Mouse (Mus musculus) cerebellum, postnatal 4 days (tissue): ENCODE data around the gene Mymx.
A peak's percentile ranks its signal among the peaks of the same experiment; 100 is the strongest.

Source experiments
- DNase-seq, 2 experiments: peaks; one replicate each; pipeline ENCODE4 v3.0.0; 2022; ENCODE audit warnings: low spot score in 2 of 2, mixed read lengths in 1 of 2

The Mymx gene

DNA sequence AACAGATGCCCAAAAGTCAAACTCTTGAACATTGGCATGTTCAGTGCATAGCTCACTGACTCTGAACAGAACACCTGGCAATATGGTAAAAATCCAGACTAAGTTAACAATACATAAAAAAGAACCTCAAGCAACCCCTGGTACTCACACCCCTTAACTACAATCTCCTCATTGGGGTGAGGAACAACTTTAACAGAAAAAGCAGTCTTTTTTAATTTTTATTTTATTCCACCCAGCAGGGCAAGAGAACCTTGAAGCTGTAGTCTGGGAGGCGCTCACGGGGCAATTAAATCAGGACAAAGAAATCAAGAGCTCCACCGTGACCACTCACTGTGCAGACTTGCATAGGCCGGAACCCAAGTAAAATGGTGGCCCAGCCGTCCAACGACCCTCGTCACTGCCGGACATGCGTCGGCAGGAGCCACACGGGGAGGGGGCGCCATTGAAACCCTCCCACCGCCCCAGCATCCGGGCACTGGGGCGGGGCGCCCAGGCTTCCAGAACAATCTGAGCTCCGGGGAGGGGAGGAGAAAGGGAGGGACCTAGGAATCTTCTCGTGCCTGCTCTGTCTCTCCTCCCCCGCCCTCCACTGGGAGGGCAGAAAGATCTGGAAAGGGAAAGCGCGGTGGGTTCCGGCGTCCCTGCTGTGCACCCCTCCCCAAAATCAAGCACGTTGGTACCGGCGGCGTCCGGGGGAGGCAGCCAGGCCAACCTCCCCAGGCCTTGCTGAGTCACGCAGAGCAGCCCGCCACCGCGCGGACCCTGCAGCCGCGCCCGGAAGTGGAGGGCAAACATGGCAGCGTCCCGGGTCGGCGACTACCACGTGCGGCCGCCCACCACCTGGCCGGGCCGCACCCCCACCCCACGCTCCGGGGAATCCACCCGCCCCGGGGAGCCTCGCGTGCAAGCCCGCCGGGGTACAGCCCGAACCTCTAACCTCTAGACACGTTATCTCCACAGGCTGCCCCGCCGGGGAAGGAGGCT, 29.5 kb downstream of the Mymx start:
- peak; percentile 62 to 80 for DNase-seq

DNA sequence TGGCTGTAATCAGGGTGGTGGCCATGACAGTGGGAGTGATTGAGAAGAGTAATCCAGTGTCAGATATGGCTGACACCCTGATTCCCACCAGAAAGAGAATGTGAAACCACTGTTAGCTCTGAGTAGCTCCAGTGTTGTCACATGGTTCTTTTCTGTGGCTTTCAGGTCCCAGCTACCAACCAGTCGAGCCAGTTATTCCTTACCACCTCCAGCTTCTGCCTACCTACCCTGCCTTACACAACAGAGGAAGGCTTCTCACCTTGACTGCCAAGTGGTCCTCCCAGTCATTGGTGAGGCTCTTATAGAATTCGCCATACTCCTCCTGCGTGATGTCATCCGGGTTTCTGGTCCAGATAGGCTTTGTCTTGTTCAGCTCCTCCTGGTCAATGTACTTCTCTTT, 31.9 kb downstream of the Mymx start:
- DNase-seq: no peak

DNA sequence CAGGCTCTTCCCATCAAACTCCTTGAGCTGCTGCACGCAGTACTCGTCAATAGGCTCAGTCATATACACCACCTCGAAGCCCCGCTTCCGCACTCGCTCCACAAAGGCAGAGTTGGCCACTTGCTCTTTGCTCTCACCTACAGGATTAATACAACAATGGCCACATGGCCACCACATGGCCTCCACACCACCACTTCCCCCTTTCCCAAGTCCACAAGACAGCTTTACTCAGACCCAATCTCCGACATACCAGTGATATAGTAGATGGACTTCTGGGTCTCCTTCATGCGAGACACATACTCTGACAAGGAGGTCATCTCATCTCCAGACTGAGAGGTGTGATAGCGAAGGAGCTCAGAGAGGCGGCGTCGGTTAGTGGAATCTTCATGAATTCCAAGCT, 32.9 kb downstream of the Mymx start:
- no peak for DNase-seq

DNA sequence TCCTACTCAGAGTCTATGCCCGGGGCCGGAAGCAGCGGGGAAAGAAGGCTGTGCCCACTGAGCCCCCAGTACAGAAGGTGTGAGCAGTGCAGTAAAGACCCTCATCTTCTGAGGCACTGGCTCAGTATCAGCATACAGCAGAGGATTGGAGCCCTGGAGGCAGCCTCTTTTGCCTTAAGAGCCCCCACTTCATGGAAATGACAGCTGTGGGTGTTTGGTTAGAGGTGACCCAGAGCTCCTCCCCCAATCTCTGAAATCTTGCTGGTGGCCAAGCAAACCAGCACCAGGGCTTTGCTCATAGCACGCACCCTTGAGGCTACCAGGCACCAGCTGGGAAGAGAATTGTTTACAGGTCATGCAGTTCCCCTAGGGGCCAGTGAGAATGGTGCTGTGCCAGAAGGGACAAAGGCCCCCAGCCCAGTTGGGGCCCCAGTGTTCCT, 34.7 kb downstream of the Mymx start:
- DNase-seq: no peak

DNA sequence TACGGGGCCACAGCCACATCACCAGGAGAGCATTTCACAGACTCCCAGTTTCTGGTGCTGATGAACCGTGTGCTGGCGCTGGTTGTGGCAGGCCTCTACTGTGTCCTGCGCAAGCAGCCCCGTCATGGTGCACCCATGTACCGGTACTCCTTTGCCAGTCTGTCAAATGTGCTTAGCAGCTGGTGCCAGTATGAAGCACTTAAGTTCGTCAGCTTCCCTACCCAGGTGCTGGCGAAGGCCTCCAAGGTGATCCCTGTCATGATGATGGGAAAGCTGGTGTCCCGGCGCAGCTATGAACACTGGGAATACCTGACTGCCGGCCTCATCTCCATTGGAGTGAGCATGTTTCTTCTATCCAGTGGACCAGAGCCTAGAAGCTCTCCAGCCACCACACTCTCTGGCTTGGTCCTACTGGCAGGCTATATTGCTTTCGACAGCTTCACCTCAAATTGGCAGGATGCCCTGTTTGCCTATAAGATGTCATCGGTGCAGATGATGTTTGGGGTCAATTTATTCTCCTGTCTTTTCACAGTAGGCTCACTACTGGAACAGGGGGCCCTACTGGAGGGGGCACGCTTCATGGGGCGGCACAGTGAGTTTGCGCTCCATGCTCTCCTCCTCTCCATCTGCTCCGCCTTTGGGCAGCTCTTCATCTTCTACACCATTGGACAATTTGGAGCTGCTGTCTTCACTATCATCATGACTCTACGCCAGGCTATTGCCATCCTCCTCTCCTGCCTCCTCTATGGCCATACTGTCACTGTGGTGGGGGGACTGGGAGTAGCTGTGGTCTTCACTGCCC, 35.3 kb downstream of the Mymx start:
- no peak for DNase-seq

DNA sequence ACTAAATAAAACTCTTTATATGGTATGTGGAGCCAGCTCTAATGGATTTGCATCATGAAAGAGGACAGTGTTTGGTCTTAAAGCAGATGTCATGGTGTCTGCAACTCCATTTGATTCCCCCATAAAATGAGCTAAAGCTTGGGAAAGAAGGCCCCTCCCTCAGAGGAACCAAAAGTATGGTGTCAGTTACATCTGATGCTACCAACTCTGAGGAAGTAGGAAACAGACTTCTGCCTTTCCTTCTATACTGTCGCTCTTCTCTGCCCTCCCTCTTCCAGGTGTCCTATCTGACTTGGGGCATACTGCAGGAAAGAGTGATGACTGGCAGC, 35.9 kb downstream of the Mymx start:
- DNase-seq: no peak

DNA sequence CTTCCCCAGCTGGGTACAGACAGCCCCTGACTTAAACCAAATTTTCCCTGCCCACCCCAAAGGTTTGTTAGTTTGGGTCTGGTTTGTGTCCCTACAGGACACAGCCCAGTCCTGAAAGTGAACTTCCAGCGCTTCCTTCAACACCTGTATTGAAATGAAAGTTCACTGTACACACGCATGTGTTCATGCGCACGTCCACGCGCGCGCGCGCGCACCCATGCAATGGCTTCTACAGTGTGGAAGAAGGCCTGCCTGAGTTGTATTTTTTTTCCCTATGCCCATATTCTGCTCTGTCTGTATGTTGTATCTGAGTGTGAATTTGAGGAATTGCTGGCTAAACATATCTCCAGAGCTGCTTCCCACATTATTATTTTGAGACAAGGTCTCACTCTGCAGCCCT, 36.8 kb downstream of the Mymx start:
- DNase-seq: no peak

DNA sequence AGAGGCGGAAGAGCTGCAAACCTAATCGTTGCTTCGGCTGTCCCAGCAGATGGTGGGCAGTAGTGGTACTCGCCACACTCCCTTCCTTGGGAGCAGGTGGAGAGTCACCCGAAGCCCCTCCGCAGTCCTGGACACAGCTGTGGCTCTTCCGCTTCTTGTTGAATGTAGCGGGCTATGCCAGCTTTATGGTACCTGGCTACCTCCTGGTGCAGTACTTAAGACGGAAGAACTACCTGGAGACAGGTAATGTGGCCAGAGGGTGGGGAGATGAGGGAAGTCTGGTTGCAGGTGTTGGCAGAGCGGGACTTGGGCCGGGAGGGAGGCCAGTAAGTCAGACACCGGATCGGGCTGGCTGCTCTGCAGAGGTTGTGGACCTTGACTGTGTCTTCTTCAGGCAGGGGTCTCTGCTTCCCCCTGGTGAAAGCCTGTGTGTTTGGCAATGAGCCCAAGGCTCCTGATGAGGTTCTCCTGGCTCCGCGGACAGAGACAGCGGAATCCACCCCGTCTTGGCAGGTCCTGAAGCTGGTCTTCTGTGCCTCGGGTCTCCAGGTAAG, 37.3 kb downstream of the Mymx start:
- DNase-seq: no peak

DNA sequence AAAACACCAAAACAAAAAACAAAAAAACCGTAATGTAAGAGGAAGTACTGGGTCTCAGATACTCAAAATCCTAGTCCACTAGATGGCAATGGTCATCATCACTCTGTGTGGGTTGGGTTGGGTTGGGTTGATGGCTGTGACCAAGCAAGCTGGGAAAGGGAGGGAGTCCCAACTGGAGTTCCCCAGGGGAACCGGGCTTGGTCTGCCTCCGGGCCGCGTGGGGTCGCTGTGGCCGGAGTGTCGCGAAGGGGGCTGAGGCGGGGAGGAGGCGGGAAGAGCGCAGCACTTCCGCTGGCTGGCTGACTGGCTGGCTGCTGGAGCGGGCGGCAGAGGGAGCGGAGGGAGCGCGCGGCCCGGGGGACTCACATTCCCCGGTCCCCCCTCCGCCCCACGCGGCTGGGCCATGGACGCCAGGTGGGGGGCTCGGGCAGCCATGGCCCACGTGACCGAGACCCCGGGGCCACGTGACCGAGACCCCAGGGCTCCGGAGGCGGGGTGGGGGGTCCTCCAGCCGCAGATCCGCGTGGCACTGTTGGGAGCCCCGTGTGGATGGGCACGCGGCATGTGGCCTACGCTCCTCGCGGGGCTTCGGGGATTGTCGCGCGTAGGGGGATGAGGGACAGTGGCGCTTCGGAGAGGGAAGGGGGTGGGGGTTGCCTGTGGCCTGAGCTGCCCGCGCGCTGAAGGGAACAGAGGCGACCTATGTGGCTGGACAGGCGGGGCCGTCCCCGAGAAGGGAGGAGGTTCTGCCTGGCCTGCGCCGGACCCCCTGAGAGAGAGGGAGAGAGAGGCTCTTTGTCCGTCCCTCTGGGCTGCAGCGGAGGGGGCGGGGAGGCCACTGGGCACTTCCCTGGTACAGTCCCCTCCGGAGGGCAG, 38.0 kb downstream of the Mymx start, which contains the start of gene Slc35b2:
Gene Slc35b2 (plus strand): TSS at position 220 of the 876 bp plus-strand sequence.
- peak; percentile 91 to 94 for DNase-seq

DNA sequence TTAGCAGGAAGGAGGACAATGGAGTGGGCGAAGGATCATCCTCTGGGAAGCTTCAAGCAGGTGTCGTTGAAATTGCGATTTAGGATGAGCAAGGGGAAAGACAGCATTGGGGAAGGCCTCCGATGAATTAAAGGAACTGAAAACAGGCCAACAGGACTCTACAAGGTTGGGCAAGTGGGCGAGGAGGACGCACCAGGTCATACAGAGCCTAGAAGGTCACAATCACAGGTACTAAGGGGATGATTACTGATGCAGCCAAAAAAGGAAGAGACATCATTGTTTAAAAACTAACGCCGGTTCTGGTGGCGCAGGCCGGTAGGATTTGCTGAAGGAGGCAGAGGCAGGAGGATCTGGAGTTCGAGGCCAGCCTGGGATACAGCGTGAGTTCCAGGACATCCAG, 38.7 kb downstream of the Mymx start:
- DNase-seq: no peak

DNA sequence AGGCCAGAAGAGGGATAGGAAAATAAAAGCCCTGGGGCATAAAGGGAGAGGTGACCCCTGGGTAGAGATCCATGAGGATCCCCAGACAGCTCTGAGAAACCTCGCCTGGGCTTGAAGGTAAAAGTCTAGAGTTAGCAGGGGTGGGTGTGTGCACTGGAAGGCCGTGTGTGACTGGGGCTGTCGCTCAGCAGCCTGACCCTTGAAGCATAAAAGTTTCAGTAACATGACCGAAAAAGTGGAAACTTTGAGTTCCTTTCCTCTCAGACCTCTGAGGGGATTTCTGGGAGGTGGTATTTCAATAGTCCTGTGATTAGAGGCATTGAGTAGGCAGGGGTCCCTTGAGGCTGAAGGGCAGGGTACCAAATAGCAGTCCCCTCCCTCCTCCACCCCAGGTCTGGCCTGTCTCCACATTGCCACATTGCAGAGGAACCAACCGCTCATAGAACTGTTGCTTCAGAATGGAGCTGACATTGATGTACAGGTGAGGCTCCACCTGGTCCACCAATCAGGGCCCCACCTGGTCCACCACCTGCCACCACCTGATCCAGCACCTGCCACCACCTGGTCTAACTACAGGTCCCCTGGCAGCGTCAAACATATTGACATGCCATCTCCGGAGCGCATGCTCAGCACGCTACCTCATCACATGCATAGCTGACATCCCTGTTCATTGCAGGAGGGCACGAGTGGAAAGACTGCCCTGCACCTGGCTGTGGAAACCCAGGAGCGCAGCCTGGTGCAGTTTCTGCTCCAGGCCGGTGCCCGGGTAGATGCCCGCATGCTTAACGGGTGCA, 42.0 kb downstream of the Mymx start:
- DNase-seq: no peak

DNA sequence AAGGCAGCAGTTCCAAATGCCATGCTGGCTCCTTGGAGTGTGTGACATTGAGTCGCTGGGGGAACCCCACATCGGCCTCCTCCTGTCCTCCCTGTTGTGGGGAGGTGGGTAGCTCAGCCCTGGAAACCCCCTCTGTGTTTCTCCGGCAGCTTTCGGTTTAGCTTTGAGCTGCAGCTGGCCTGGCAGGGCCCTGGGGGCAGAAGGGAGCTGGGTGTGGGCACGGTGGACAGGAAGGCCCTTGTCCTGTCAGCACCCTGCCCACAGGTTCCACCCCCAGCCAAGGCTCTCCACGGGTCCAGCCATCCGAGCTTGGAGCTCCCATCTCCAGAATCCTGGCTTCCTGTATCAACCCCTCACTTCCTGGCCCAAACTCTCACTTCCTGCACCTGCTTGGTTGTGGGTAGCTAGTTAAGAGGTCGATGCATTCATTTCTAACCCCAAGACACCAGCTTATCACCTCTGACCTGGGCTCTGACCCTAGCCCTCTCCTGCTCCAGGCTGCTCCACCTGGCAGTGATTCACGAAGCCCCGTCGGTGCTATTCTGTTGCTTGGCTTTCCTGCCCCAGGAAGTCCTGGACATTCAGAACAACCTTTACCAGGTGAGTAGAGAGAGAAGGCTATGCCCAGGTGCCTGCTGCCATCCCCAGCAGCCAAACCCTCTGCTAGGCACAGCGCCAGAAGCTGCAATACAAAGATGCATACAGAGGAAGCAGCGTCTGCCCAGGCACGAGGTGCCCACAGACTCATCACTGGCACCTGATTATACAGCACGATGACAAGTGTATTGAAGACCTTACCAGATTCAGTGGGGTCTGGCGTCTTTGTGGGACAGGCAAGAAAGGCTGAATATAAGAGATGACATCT, 43.7 kb downstream of the Mymx start:
- no peak for DNase-seq

DNA sequence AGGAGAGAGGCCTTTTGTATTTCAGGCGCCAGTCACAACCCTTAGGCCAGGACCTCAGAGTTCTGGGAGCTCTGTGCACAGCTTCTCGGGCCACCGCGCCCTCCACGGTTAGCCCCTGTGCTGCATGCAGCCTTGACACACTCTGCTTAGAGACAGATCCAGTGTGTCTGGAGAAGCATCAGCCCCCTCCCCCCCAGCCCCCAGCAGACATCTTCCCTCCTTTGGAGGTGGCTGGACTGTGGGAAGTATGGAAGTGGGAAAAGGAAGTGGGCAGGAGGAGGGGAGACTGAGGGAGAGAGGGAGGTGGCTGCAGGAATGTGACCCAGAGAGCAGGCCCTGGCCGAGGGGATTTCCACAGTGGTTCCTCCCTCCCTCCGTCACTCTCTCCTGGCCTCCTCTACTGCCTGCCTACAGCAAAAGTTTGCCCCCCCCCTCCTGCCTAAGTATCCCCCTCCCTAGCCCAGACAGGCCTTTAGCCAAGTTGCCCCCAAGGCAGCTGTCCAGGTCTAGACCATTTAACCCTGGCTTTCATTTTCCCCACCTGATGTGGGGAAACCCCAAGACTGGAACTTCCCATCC, 44.6 kb downstream of the Mymx start:
- DNase-seq: no peak

DNA sequence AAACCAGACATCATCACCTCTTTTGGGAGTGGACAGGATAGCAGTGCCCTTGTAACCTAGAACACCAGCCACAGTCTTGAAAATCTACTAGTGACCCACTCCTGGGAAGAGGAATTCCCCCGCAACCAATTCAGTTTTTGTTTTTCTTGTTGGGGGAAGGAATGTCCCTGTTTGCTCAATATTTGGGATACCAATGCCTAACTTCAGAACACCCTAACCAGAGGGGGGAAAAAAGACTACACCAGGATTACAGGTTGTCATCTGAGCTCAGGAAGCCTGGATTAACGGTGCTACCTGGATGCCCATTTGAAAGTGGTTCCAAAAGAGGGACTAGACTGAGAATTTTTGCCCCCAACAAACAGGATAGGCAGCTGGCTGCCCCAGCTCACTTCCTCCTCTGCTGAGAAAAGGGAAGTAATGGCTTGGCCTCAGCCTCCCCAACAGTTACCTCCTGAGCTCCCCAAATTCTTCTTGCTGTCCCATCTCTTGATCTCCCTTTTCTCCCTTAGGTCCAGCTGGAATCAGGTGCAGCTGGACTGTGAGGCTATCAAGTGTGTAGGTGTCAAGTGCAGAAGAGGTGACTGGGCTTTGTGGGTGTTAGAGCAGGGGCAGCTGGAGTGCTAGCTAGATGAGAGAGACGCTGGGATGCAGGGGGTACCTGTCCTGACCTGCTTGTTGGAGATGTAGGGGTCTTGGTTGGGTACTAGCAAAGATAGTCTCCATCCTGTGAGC, 45.2 kb downstream of the Mymx start:
- DNase-seq: no peak

DNA sequence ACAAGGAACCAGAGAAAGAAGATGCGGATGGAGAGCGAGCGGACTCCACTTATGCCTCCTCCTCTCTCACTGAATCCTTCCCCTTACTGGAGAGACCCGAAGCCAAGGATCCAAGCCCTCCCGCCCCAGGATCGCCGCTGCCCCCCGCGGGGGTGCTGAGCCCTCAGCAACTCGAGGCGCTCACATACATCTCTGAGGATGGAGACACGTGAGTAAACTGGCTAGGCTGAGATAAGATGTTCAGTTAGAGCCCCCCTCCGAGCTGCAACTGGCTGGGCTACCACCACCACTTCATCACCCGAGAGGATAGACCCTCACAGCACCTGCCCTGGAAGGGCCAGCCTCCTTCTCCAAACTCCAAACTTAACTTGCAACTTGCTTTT, 45.8 kb downstream of the Mymx start:
- DNase-seq: no peak

DNA sequence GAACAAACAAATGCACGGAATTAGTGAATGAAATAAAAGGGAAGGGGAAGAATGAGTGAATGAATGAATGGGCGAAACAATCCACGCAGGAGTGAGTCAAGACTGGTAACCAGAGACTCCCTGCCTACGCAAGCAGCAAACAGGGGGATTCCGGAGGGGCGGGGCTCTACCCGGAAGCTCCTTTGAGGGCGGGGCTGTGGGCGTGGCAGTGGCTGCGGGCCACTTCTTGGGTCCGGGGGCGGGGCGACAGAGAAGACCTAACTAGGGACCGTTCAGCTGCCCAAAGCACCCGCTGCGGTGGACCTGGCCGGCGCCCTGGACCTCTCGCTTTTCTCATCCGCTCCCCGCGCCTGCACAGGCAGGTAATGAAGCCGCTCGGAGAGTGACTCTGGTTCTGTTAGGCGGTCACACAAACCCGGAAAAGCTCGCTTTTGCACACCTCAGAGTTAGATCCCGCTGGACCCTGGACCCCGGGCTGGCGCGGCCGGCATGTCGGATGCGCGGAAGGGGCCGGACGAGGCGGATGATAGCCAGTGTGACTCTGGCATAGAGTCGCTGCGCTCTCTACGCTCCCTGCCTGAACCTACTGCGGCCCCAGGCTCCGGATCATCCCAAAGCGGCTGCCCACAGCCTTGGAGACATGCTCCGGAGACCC, 46.3 kb downstream of the Mymx start, which contains the start of gene Nfkbie:
Gene Nfkbie (plus strand): TSS at position 252 of the 655 bp plus-strand sequence.
- peak; percentile 82 to 92 for DNase-seq

DNA sequence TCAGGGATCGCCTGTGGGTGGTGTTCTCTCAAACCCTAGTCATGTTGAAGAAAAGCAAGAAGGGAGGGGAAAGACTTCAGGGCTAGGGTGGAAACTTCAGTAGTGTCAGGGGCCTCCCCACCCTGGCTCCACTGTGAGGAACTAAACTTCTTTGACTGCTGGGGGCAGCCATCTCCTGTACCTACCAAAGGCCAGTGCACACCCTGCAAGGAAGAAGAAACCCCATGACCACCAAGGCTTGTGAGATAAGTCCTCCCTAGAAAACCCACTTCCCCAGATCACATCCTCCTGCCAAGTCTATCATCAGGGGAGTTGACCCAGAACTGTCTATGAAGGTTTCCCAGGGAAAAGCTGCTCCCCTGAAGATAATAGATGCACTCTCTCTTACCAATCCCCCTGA, 47.5 kb downstream of the Mymx start:
- DNase-seq: no peak

DNA sequence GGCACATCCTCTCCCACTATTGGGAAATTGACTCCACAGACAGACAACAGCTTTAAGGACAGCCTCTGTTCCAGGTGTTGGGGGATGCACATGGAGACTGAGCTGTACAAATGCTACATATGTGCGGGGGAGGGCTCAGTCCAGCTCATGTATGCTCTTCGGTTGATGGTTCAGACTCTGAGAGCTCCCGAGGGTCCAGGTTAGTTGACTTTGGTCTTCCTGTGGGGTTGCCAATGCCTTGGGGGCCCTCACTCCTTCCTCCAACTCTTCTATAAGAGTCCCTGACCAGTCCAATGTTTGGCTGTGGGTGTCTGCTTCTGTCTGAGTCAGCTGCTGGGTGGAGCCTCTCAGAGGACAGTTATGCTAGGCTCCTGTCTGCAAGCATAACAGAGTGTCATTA, 48.8 kb downstream of the Mymx start:
- no peak for DNase-seq
